Mouse (Mus musculus): ENCODE measurements around the gene Wdr5. TPM values are rescaled to one million over a fixed set of nuclear protein-coding genes. Genes with fewer than 3 reads are reported as not detected.

Wdr5 gene
- polyA plus RNA-seq, 1 experiment = 46.9 TPM

GRCm38 (mm10) chr2:27473061-27473765, 41.7 kb upstream of the Wdr5 start:
- TF ChIP-seq CTCF (IDR thresholded peaks at IDR 0.05; ENCODE audit: control insufficient read depth, insufficient read depth, insufficient read length) (no peak), MAX (IDR thresholded peaks at IDR 0.05) (no peak), FOSL1 (IDR thresholded peaks at IDR 0.05; ENCODE audit: insufficient read depth, low read length, poor library complexity, severe bottlenecking) (no peak), USF1 (IDR thresholded peaks at IDR 0.05; ENCODE audit: low read depth) (no peak), CEBPB (IDR thresholded peaks at IDR 0.05; ENCODE audit: low read depth) (no peak), MYOG (IDR thresholded peaks at IDR 0.05; ENCODE audit: control insufficient read depth, extremely low read depth, insufficient read length) (no peak), MYOD1 (IDR thresholded peaks at IDR 0.05; ENCODE audit: control insufficient read depth, insufficient read length, low read depth) (no peak)
- Histone ChIP-seq H3K79me3 (ENCODE audit: low read depth) (peaks cover 66% of the 10 kb centered on the region), H3K79me2 (ENCODE audit: control insufficient read depth, insufficient read depth) (peaks cover 70% of the 10 kb centered on the region), H3K36me3 (ENCODE audit: control insufficient read depth, insufficient read depth) (peaks cover 9% of the 10 kb centered on the region), H3K27me3 (ENCODE audit: control insufficient read depth, insufficient read depth, insufficient read length) (no peaks in the 10 kb centered on the region), H3ac (ENCODE audit: control insufficient read depth, insufficient read length, low read depth) (no peak overlapping the region), H3K4me3 (ENCODE audit: insufficient read depth, poor library complexity, severe bottlenecking) (no peak overlapping the region)

- Histone ChIP-seq H3ac (ENCODE audit: control insufficient read depth, insufficient read length, low read depth) (no peak overlapping the region), H3K27me3 (ENCODE audit: control insufficient read depth, insufficient read depth, insufficient read length) (no peaks in the 10 kb centered on the region), H3K36me3 (ENCODE audit: control insufficient read depth, insufficient read depth) (peaks cover 8% of the 10 kb centered on the region), H3K79me3 (ENCODE audit: low read depth) (peaks cover 61% of the 10 kb centered on the region), H3K79me2 (ENCODE audit: control insufficient read depth, insufficient read depth) (peaks cover 63% of the 10 kb centered on the region), H3K4me3 (ENCODE audit: insufficient read depth, poor library complexity, severe bottlenecking) (peak overlapping the region; percentile 92)
- TF ChIP-seq MYOD1 (IDR thresholded peaks at IDR 0.05; ENCODE audit: control insufficient read depth, insufficient read length, low read depth) (no peak), CEBPB (IDR thresholded peaks at IDR 0.05; ENCODE audit: low read depth) (no peak), USF1 (IDR thresholded peaks at IDR 0.05; ENCODE audit: low read depth) (no peak), MAX (IDR thresholded peaks at IDR 0.05) (no peak), FOSL1 (IDR thresholded peaks at IDR 0.05; ENCODE audit: insufficient read depth, low read length, poor library complexity, severe bottlenecking) (no peak), MYOG (IDR thresholded peaks at IDR 0.05; ENCODE audit: control insufficient read depth, extremely low read depth, insufficient read length) (no peak), CTCF (IDR thresholded peaks at IDR 0.05; ENCODE audit: control insufficient read depth, insufficient read depth, insufficient read length) (no peak)
These were observed 41.0 kb upstream of the Wdr5 start for GRCm38 (mm10) chr2:27473911-27474310.

GRCm38 (mm10) chr2:27474621-27475484, 40.1 kb upstream of the Wdr5 start:
- H3K4me3 ChIP-seq (ENCODE audit: insufficient read depth, poor library complexity, severe bottlenecking) = peak overlapping the region; percentile 92
- peaks cover 8% of the 10 kb centered on the region for H3K36me3 ChIP-seq (ENCODE audit: control insufficient read depth, insufficient read depth)
- TF ChIP-seq MYOG (IDR thresholded peaks at IDR 0.05; ENCODE audit: control insufficient read depth, extremely low read depth, insufficient read length) = no peak
- H3K79me3 ChIP-seq (ENCODE audit: low read depth) = peaks cover 51% of the 10 kb centered on the region
- peaks cover 54% of the 10 kb centered on the region for H3K79me2 ChIP-seq (ENCODE audit: control insufficient read depth, insufficient read depth)
- no peaks in the 10 kb centered on the region for H3K27me3 ChIP-seq (ENCODE audit: control insufficient read depth, insufficient read depth, insufficient read length)
- H3ac ChIP-seq (ENCODE audit: control insufficient read depth, insufficient read length, low read depth) = peak overlapping the region; percentile 98

- Histone ChIP-seq H3K4me3 (ENCODE audit: insufficient read depth, poor library complexity, severe bottlenecking) (peak overlapping the region; percentile 92), H3K27me3 (ENCODE audit: control insufficient read depth, insufficient read depth, insufficient read length) (no peaks in the 10 kb centered on the region), H3K79me3 (ENCODE audit: low read depth) (peaks cover 43% of the 10 kb centered on the region), H3K36me3 (ENCODE audit: control insufficient read depth, insufficient read depth) (peaks cover 8% of the 10 kb centered on the region), H3K79me2 (ENCODE audit: control insufficient read depth, insufficient read depth) (peaks cover 45% of the 10 kb centered on the region), H3ac (ENCODE audit: control insufficient read depth, insufficient read length, low read depth) (peak overlapping the region; percentile 98)
- TF ChIP-seq CEBPB (IDR thresholded peaks at IDR 0.05; ENCODE audit: low read depth) (no peak), MAX (IDR thresholded peaks at IDR 0.05) (peak; percentile 30)
These were observed 39.3 kb upstream of the Wdr5 start for GRCm38 (mm10) chr2:27475495-27476302.

- no peaks in the 10 kb centered on the region for H3K27me3 ChIP-seq (ENCODE audit: control insufficient read depth, insufficient read depth, insufficient read length)
- H3ac ChIP-seq (ENCODE audit: control insufficient read depth, insufficient read length, low read depth) = peak overlapping the region; percentile 27
- peaks cover 8% of the 10 kb centered on the region for H3K36me3 ChIP-seq (ENCODE audit: control insufficient read depth, insufficient read depth)
- TF ChIP-seq CTCF (IDR thresholded peaks at IDR 0.05; ENCODE audit: control insufficient read depth, insufficient read depth, insufficient read length) (no peak), FOSL1 (IDR thresholded peaks at IDR 0.05; ENCODE audit: insufficient read depth, low read length, poor library complexity, severe bottlenecking) (no peak), MAX (IDR thresholded peaks at IDR 0.05) (no peak), CEBPB (IDR thresholded peaks at IDR 0.05; ENCODE audit: low read depth) (no peak), MYOD1 (IDR thresholded peaks at IDR 0.05; ENCODE audit: control insufficient read depth, insufficient read length, low read depth) (no peak), MYOG (IDR thresholded peaks at IDR 0.05; ENCODE audit: control insufficient read depth, extremely low read depth, insufficient read length) (no peak), USF1 (IDR thresholded peaks at IDR 0.05; ENCODE audit: low read depth) (no peak)
- H3K79me2 ChIP-seq (ENCODE audit: control insufficient read depth, insufficient read depth) = peaks cover 37% of the 10 kb centered on the region
- H3K79me3 ChIP-seq (ENCODE audit: low read depth) = peaks cover 35% of the 10 kb centered on the region
- H3K4me3 ChIP-seq (ENCODE audit: insufficient read depth, poor library complexity, severe bottlenecking) = peak overlapping the region; percentile 92
These were observed 38.4 kb upstream of the Wdr5 start for GRCm38 (mm10) chr2:27476303-27477192.

Data from C2C12 (cell line).